Mouse (Mus musculus): ENCODE measurements around the gene Ctsa. TPM values are rescaled to one million over a fixed set of nuclear protein-coding genes. Genes with fewer than 3 reads are reported as not detected.

Gene Ctsa
- polyA plus RNA-seq, 1 experiment: 504 TPM

GRCm38 (mm10) chr2:164787779-164788178 is 44.9 kb upstream of the Ctsa start:
- WGBS: 54% methylated on average over 10 of the region's 10 CpGs
- Histone ChIP-seq H3K27me3 (replicated peaks; ENCODE audit: control insufficient read depth, insufficient read depth, low read length) (no peaks in the 10 kb centered on the region), H3K27ac (ENCODE audit: insufficient read depth, low read depth, low read length) (no peak overlapping the region), H3K36me3 (ENCODE audit: control insufficient read depth, insufficient read depth, low read length) (0 out of 2 replicates have a peak, but pooled peaks cover 2% of the 10 kb centered on the region), H3K4me3 (ENCODE audit: insufficient read depth, low read depth, low read length) (no peak overlapping the region), H3K4me1 (ENCODE audit: control insufficient read depth, insufficient read depth, low read length) (peaks cover 7% of the 10 kb centered on the region; the same call in 1 of the 2 replicates)
- TF ChIP-seq CTCF (conservative IDR thresholded peaks at IDR 0.05; ENCODE audit: insufficient read depth, insufficient read length, low read depth, low read length) (no peak), POLR2A (IDR thresholded peaks at IDR 0.05; ENCODE audit: low read depth, low read length) (no peak)
- no peak for DNase-seq

DNA sequence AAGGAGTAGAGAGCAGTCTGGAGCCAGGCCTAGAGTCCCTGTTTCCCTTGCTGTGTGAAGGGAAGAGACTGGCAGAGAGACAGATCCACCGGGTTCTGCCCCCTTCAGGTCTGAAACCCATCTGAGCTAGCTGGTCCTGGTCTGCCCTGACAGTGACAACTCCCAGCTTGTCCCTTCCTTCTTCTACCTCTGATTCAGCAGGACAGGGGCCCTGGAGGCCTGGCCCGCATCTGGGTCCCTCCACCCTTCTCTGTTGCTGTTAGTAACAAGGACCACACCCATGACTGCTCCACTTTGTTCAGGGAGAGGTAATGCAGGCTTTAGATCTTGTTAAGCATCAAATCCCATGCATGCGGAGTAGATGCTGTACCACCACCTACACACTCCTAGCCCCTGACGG is 44.3 kb upstream of the Ctsa start:
- no peak for TF ChIP-seq POLR2A (IDR thresholded peaks at IDR 0.05; ENCODE audit: low read depth, low read length)
- no peak for TF ChIP-seq CTCF (conservative IDR thresholded peaks at IDR 0.05; ENCODE audit: insufficient read depth, insufficient read length, low read depth, low read length)
- WGBS: 81% methylated on average over 4 of the region's 4 CpGs
- Histone ChIP-seq H3K27ac (ENCODE audit: insufficient read depth, low read depth, low read length) (no peak overlapping the region), H3K4me3 (ENCODE audit: insufficient read depth, low read depth, low read length) (no peak overlapping the region), H3K4me1 (ENCODE audit: control insufficient read depth, insufficient read depth, low read length) (peaks cover 7% of the 10 kb centered on the region; the same call in 1 of the 2 replicates), H3K36me3 (ENCODE audit: control insufficient read depth, insufficient read depth, low read length) (0 out of 2 replicates have a peak, but pooled peaks cover 2% of the 10 kb centered on the region), H3K27me3 (replicated peaks; ENCODE audit: control insufficient read depth, insufficient read depth, low read length) (no peaks in the 10 kb centered on the region)
- no peak for DNase-seq

- WGBS: 50% methylated on average over 4 of the region's 4 CpGs
- Histone ChIP-seq H3K36me3 (ENCODE audit: control insufficient read depth, insufficient read depth, low read length) (0 out of 2 replicates have a peak, but pooled peaks cover 2% of the 10 kb centered on the region), H3K27me3 (replicated peaks; ENCODE audit: control insufficient read depth, insufficient read depth, low read length) (no peaks in the 10 kb centered on the region), H3K4me1 (ENCODE audit: control insufficient read depth, insufficient read depth, low read length) (no peaks in the 10 kb centered on the region), H3K4me3 (ENCODE audit: insufficient read depth, low read depth, low read length) (no peak overlapping the region), H3K27ac (ENCODE audit: insufficient read depth, low read depth, low read length) (no peak overlapping the region)
- TF ChIP-seq CTCF (conservative IDR thresholded peaks at IDR 0.05; ENCODE audit: insufficient read depth, insufficient read length, low read depth, low read length): no peak
- no peak for TF ChIP-seq POLR2A (IDR thresholded peaks at IDR 0.05; ENCODE audit: low read depth, low read length)
- peak; percentile 61 for DNase-seq
These were observed 42.2 kb upstream of the Ctsa start for GRCm38 (mm10) chr2:164790451-164790850.

DNA sequence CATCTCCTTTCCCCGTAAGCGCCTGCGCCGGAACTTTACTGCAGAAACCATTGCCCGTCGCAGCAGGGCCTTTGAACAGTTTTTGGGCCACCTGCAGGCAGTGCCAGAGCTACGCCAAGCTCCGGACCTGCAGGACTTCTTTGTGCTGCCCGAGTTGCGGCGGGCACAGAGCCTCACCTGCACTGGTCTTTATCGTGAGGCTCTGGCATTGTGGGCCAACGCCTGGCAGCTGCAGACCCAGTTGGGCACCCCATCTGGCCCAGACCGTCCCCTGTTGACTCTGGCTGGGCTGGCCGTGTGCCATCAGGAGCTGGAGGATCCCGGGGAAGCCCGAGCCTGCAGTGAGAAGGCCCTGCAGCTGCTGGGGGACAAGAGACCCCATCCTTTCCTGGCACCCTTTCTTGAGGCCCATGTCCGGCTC is 40.8 kb upstream of the Ctsa start:
- H3K36me3 ChIP-seq (ENCODE audit: control insufficient read depth, insufficient read depth, low read length): 0 out of 2 replicates have a peak, but pooled peaks cover 2% of the 10 kb centered on the region
- WGBS: 88% methylated on average over 18 of the region's 18 CpGs

GRCm38 (mm10) chr2:164792400-164793190 is 40.1 kb upstream of the Ctsa start:
- TF ChIP-seq POLR2A (IDR thresholded peaks at IDR 0.05; ENCODE audit: low read depth, low read length): no peak
- no peak for TF ChIP-seq CTCF (conservative IDR thresholded peaks at IDR 0.05; ENCODE audit: insufficient read depth, insufficient read length, low read depth, low read length)
- no peaks in the 10 kb centered on the region for H3K4me1 ChIP-seq (ENCODE audit: control insufficient read depth, insufficient read depth, low read length)
- 80% methylated on average over 12 of the region's 12 CpGs for WGBS
- H3K4me3 ChIP-seq (ENCODE audit: insufficient read depth, low read depth, low read length): no peak overlapping the region
- no peak overlapping the region for H3K27ac ChIP-seq (ENCODE audit: insufficient read depth, low read depth, low read length)
- no peaks in the 10 kb centered on the region for H3K27me3 ChIP-seq (replicated peaks; ENCODE audit: control insufficient read depth, insufficient read depth, low read length)
- H3K36me3 ChIP-seq (ENCODE audit: control insufficient read depth, insufficient read depth, low read length): peaks cover 2% of the 10 kb centered on the region; the same call in 1 of the 2 replicates
- DNase-seq: no peak

More for the DNA sequence above, 40.8 kb upstream of the Ctsa start:
- Histone ChIP-seq H3K4me1 (ENCODE audit: control insufficient read depth, insufficient read depth, low read length) (no peaks in the 10 kb centered on the region), H3K27me3 (replicated peaks; ENCODE audit: control insufficient read depth, insufficient read depth, low read length) (no peaks in the 10 kb centered on the region), H3K4me3 (ENCODE audit: insufficient read depth, low read depth, low read length) (no peak overlapping the region), H3K27ac (ENCODE audit: insufficient read depth, low read depth, low read length) (no peak overlapping the region)
- TF ChIP-seq CTCF (conservative IDR thresholded peaks at IDR 0.05; ENCODE audit: insufficient read depth, insufficient read length, low read depth, low read length) (no peak), POLR2A (IDR thresholded peaks at IDR 0.05; ENCODE audit: low read depth, low read length) (no peak)
- DNase-seq: no peak

DNA sequence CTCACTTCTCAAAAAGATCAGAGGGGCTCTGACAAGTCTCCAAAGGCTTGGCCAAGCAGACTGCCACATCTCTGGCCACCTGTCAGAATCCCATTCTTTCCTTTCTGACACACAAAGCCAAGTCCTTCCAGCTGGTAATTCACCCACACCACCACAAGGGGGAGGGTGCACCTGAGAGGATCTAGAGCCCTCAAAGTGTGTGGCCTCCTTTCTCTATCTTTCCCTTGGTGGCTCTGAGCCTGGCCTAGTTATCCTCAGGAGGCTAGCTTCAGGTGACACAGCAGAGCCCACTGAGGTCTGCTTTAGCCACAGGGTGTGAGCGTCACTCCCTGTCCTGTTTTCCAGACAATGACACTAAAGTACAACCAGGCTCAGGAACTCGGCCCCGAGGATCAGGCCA is 39.4 kb upstream of the Ctsa start:
- 44% methylated on average over 3 of the region's 3 CpGs for WGBS
- TF ChIP-seq CTCF (conservative IDR thresholded peaks at IDR 0.05; ENCODE audit: insufficient read depth, insufficient read length, low read depth, low read length): peak; percentile 73
- no peak for TF ChIP-seq POLR2A (IDR thresholded peaks at IDR 0.05; ENCODE audit: low read depth, low read length)
- Histone ChIP-seq H3K4me1 (ENCODE audit: control insufficient read depth, insufficient read depth, low read length) (no peaks in the 10 kb centered on the region), H3K27ac (ENCODE audit: insufficient read depth, low read depth, low read length) (no peak overlapping the region), H3K4me3 (ENCODE audit: insufficient read depth, low read depth, low read length) (no peak overlapping the region), H3K27me3 (replicated peaks; ENCODE audit: control insufficient read depth, insufficient read depth, low read length) (no peaks in the 10 kb centered on the region), H3K36me3 (ENCODE audit: control insufficient read depth, insufficient read depth, low read length) (peaks cover 2% of the 10 kb centered on the region; the same call in 1 of the 2 replicates)
- peak; percentile 73 for DNase-seq

DNA sequence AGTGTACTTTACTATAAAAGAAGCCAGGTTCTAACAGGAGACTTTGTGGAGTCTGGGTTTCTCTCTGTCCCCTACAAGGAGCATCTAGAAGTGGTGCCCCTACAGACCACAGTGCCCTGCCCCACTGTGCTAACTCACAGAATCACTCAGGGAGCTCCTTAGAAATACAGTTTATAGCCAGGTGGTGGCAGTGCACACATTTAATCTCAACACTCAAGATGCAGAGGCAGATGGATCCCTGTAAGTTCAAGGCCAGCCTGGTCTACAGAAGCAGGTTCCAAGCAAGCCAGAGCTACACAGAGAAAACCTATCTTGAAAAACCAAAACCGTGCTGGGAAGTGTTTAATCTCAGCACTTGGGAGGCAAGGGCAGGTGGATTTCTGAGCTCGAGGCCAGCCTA is 38.9 kb upstream of the Ctsa start:
- H3K4me1 ChIP-seq (ENCODE audit: control insufficient read depth, insufficient read depth, low read length): no peaks in the 10 kb centered on the region
- no peak overlapping the region for H3K4me3 ChIP-seq (ENCODE audit: insufficient read depth, low read depth, low read length)
- peaks cover 2% of the 10 kb centered on the region; the same call in 1 of the 2 replicates for H3K36me3 ChIP-seq (ENCODE audit: control insufficient read depth, insufficient read depth, low read length)
- WGBS: 93% methylated on average over 2 of the region's 2 CpGs
- DNase-seq: no peak
- TF ChIP-seq POLR2A (IDR thresholded peaks at IDR 0.05; ENCODE audit: low read depth, low read length) (no peak), CTCF (conservative IDR thresholded peaks at IDR 0.05; ENCODE audit: insufficient read depth, insufficient read length, low read depth, low read length) (no peak)
- no peak overlapping the region for H3K27ac ChIP-seq (ENCODE audit: insufficient read depth, low read depth, low read length)
- no peaks in the 10 kb centered on the region for H3K27me3 ChIP-seq (replicated peaks; ENCODE audit: control insufficient read depth, insufficient read depth, low read length)
